Mouse (Mus musculus) E14TG2a.4 (cell line): ENCODE data around the gene Rilpl1.

ENCODE experiments used
- CTCF ChIP-seq: conservative IDR thresholded peaks from 2 replicates; pipeline ENCODE4 v1.5.1; 2014; ENCODE audit warnings: low read length
- NANOG ChIP-seq: IDR thresholded peaks from 2 replicates; pipeline ENCODE4 v1.6.1; 2014; ENCODE audit warnings: borderline replicate concordance, low read length, mixed read lengths
- POU5F1 ChIP-seq: IDR thresholded peaks from 2 replicates; pipeline ENCODE4 v1.6.1; 2014; ENCODE audit warnings: low read length, borderline replicate concordance

- TF ChIP-seq CTCF (no peak), NANOG (no peak), POU5F1 (no peak)
These were observed 48.7 kb downstream of the Rilpl1 start for GRCm38 (mm10) chr5:124482436-124482965.
